Mouse (Mus musculus): ENCODE results near the gene Dcaf12. TPM values are rescaled to one million over a fixed set of nuclear protein-coding genes. Genes with fewer than 3 reads are reported as not detected.
A peak's percentile ranks its signal among the peaks of the same experiment; 100 is the strongest.

The Dcaf12 gene
- polyA plus RNA-seq, 1 experiment from 2014 or later: 33.2 TPM

GRCm38 (mm10) chr4:41293907-41294306 lies 20.8 kb downstream of the Dcaf12 start:
- no peak overlapping the region for H3K27ac ChIP-seq (replicated peaks in 1 of 2; ENCODE audit: control insufficient read depth in 1 of 2, insufficient read depth in 1 of 2, low read depth in 2 of 2, low read length in 2 of 2)
- 79% methylated on average over 4 of the region's 4 CpGs for WGBS
- no peaks in the 10 kb centered on the region for H3K9me3 ChIP-seq (ENCODE audit: control insufficient read depth, low read length)
- no peaks in the 10 kb centered on the region for H3K4me1 ChIP-seq (ENCODE audit: control insufficient read depth in 2 of 2, insufficient read depth in 2 of 2, low read length in 2 of 2)
- H3K4me2 ChIP-seq (ENCODE audit: low read length): no peak overlapping the region
- no peak overlapping the region for H3K4me3 ChIP-seq (ENCODE audit: control insufficient read depth in 1 of 2, insufficient read depth in 1 of 2, low read depth in 1 of 2, low read length in 2 of 2)
- no peaks in the 10 kb centered on the region for H3K27me3 ChIP-seq (ENCODE audit: control insufficient read depth, insufficient read depth, low read length)
- peaks cover 89% of the 10 kb centered on the region for H3K36me3 ChIP-seq (ENCODE audit: control insufficient read depth, insufficient read depth, low read length)
- no peak overlapping the region for H3K9ac ChIP-seq (ENCODE audit: low read length)
- ATAC-seq (ENCODE audit: insufficient number of reproducible peaks, insufficient read depth, low FRiP score, low read depth): no peak

- H3K27me3 ChIP-seq (ENCODE audit: control insufficient read depth, insufficient read depth, low read length): no peaks in the 10 kb centered on the region
- no peak for ATAC-seq (ENCODE audit: insufficient number of reproducible peaks, insufficient read depth, low FRiP score, low read depth)
- H3K4me1 ChIP-seq (ENCODE audit: control insufficient read depth in 2 of 2, insufficient read depth in 2 of 2, low read length in 2 of 2): no peaks in the 10 kb centered on the region
- no peak overlapping the region for H3K4me3 ChIP-seq (ENCODE audit: control insufficient read depth in 1 of 2, insufficient read depth in 1 of 2, low read depth in 1 of 2, low read length in 2 of 2)
- H3K36me3 ChIP-seq (ENCODE audit: control insufficient read depth, insufficient read depth, low read length): peaks cover 48% of the 10 kb centered on the region
- 71% methylated on average over 7 of the region's 7 CpGs for WGBS
- H3K9me3 ChIP-seq (ENCODE audit: control insufficient read depth, low read length): no peaks in the 10 kb centered on the region
- no peak overlapping the region for H3K4me2 ChIP-seq (ENCODE audit: low read length)
- H3K27ac ChIP-seq (replicated peaks in 1 of 2; ENCODE audit: control insufficient read depth in 1 of 2, insufficient read depth in 1 of 2, low read depth in 2 of 2, low read length in 2 of 2): no peak overlapping the region
- H3K9ac ChIP-seq (ENCODE audit: low read length): no peak overlapping the region
Measured at GRCm38 (mm10) chr4:41289802-41290201, 24.9 kb downstream of the Dcaf12 start.

GRCm38 (mm10) chr4:41286420-41286819 lies 28.3 kb downstream of the Dcaf12 start:
- Histone ChIP-seq H3K4me2 (ENCODE audit: low read length) (no peak overlapping the region), H3K9ac (ENCODE audit: low read length) (no peak overlapping the region), H3K27me3 (ENCODE audit: control insufficient read depth, insufficient read depth, low read length) (no peaks in the 10 kb centered on the region), H3K9me3 (ENCODE audit: control insufficient read depth, low read length) (no peaks in the 10 kb centered on the region), H3K27ac (replicated peaks in 1 of 2; ENCODE audit: control insufficient read depth in 1 of 2, insufficient read depth in 1 of 2, low read depth in 2 of 2, low read length in 2 of 2) (no peak overlapping the region), H3K36me3 (ENCODE audit: control insufficient read depth, insufficient read depth, low read length) (peaks cover 14% of the 10 kb centered on the region), H3K4me3 (ENCODE audit: control insufficient read depth in 1 of 2, insufficient read depth in 1 of 2, low read depth in 1 of 2, low read length in 2 of 2) (no peak overlapping the region), H3K4me1 (ENCODE audit: control insufficient read depth in 2 of 2, insufficient read depth in 2 of 2, low read length in 2 of 2) (no peaks in the 10 kb centered on the region)
- ATAC-seq (ENCODE audit: insufficient number of reproducible peaks, insufficient read depth, low FRiP score, low read depth): no peak
- 12% methylated on average over 3 of the region's 3 CpGs for WGBS

- no peaks in the 10 kb centered on the region for H3K36me3 ChIP-seq (ENCODE audit: control insufficient read depth, insufficient read depth, low read length)
- H3K9me3 ChIP-seq (ENCODE audit: control insufficient read depth, low read length): no peaks in the 10 kb centered on the region
- WGBS: 81% methylated on average over 2 of the region's 2 CpGs
- H3K4me3 ChIP-seq (ENCODE audit: control insufficient read depth in 1 of 2, insufficient read depth in 1 of 2, low read depth in 1 of 2, low read length in 2 of 2): no peak overlapping the region
- H3K27ac ChIP-seq (replicated peaks in 1 of 2; ENCODE audit: control insufficient read depth in 1 of 2, insufficient read depth in 1 of 2, low read depth in 2 of 2, low read length in 2 of 2): no peak overlapping the region
- no peak overlapping the region for H3K4me2 ChIP-seq (ENCODE audit: low read length)
- no peak overlapping the region for H3K9ac ChIP-seq (ENCODE audit: low read length)
- no peak for ATAC-seq (ENCODE audit: insufficient number of reproducible peaks, insufficient read depth, low FRiP score, low read depth)
- no peaks in the 10 kb centered on the region for H3K4me1 ChIP-seq (ENCODE audit: control insufficient read depth in 2 of 2, insufficient read depth in 2 of 2, low read length in 2 of 2)
- no peaks in the 10 kb centered on the region for H3K27me3 ChIP-seq (ENCODE audit: control insufficient read depth, insufficient read depth, low read length)
Measured at GRCm38 (mm10) chr4:41284087-41284486, 30.6 kb downstream of the Dcaf12 start.

GRCm38 (mm10) chr4:41275927-41276326 lies 38.8 kb downstream of the Dcaf12 start:
- peak overlapping the region; percentile 78 for H3K4me2 ChIP-seq (ENCODE audit: low read length)
- peaks cover 7 to 25% of the 10 kb centered on the region in 2 experiments for H3K4me1 ChIP-seq (ENCODE audit: control insufficient read depth in 2 of 2, insufficient read depth in 2 of 2, low read length in 2 of 2)
- peak overlapping the region; percentile 90 to 93 for H3K27ac ChIP-seq (replicated peaks in 1 of 2; ENCODE audit: control insufficient read depth in 1 of 2, insufficient read depth in 1 of 2, low read depth in 2 of 2, low read length in 2 of 2)
- H3K36me3 ChIP-seq (ENCODE audit: control insufficient read depth, insufficient read depth, low read length): peaks cover 4% of the 10 kb centered on the region; the same call in 1 of the 2 replicates
- no peak for ATAC-seq (ENCODE audit: insufficient number of reproducible peaks, insufficient read depth, low FRiP score, low read depth)
- H3K9ac ChIP-seq (ENCODE audit: low read length): peak overlapping the region; percentile 84
- H3K9me3 ChIP-seq (ENCODE audit: control insufficient read depth, low read length): no peaks in the 10 kb centered on the region
- 77% methylated on average over 5 of the region's 5 CpGs for whole genome bisulfite sequencing
- peak overlapping the region; percentile 77 to 80; a peak in 3 of 4 replicates for H3K4me3 ChIP-seq (ENCODE audit: control insufficient read depth in 1 of 2, insufficient read depth in 1 of 2, low read depth in 1 of 2, low read length in 2 of 2)
- no peaks in the 10 kb centered on the region for H3K27me3 ChIP-seq (ENCODE audit: control insufficient read depth, insufficient read depth, low read length)

- Histone ChIP-seq H3K4me1 (ENCODE audit: control insufficient read depth in 2 of 2, insufficient read depth in 2 of 2, low read length in 2 of 2) (peaks cover 7 to 29% of the 10 kb centered on the region in 2 experiments), H3K36me3 (ENCODE audit: control insufficient read depth, insufficient read depth, low read length) (peaks cover 11% of the 10 kb centered on the region), H3K9ac (ENCODE audit: low read length) (peak within 1 kb of the TSS; percentile 84), H3K4me3 (ENCODE audit: control insufficient read depth in 1 of 2, insufficient read depth in 1 of 2, low read depth in 1 of 2, low read length in 2 of 2) (peak within 1 kb of the TSS; percentile 77 to 80), H3K4me2 (ENCODE audit: low read length) (peak within 1 kb of the TSS; percentile 78), H3K9me3 (ENCODE audit: control insufficient read depth, low read length) (no peaks in the 10 kb centered on the region), H3K27ac (replicated peaks in 1 of 2; ENCODE audit: control insufficient read depth in 1 of 2, insufficient read depth in 1 of 2, low read depth in 2 of 2, low read length in 2 of 2) (peak within 1 kb of the TSS; percentile 90 to 93), H3K27me3 (ENCODE audit: control insufficient read depth, insufficient read depth, low read length) (no peaks in the 10 kb centered on the region)
- WGBS: under 1% methylated on average over 60 of the region's 60 CpGs
- ATAC-seq (ENCODE audit: insufficient number of reproducible peaks, insufficient read depth, low FRiP score, low read depth): peak; percentile 95
Measured at GRCm38 (mm10) chr4:41274980-41275850, 39.5 kb downstream of the Dcaf12 start, which contains the start of gene Ubap2. TSS of gene Ubap2 (minus strand) at chr4:41275144.

GRCm38 (mm10) chr4:41274377-41274979 lies 40.2 kb downstream of the Dcaf12 start:
- peak overlapping the region; percentile 87 to 93 for H3K27ac ChIP-seq (replicated peaks in 1 of 2; ENCODE audit: control insufficient read depth in 1 of 2, insufficient read depth in 1 of 2, low read depth in 2 of 2, low read length in 2 of 2)
- peak overlapping the region; percentile 78 for H3K4me2 ChIP-seq (ENCODE audit: low read length)
- H3K27me3 ChIP-seq (ENCODE audit: control insufficient read depth, insufficient read depth, low read length): no peaks in the 10 kb centered on the region
- peak overlapping the region; percentile 77 to 80 for H3K4me3 ChIP-seq (ENCODE audit: control insufficient read depth in 1 of 2, insufficient read depth in 1 of 2, low read depth in 1 of 2, low read length in 2 of 2)
- peaks cover 7 to 29% of the 10 kb centered on the region in 2 experiments for H3K4me1 ChIP-seq (ENCODE audit: control insufficient read depth in 2 of 2, insufficient read depth in 2 of 2, low read length in 2 of 2)
- no peaks in the 10 kb centered on the region for H3K9me3 ChIP-seq (ENCODE audit: control insufficient read depth, low read length)
- H3K9ac ChIP-seq (ENCODE audit: low read length): peak overlapping the region; percentile 84
- WGBS: under 1% methylated on average over 18 of the region's 18 CpGs
- H3K36me3 ChIP-seq (ENCODE audit: control insufficient read depth, insufficient read depth, low read length): peaks cover 18% of the 10 kb centered on the region
- ATAC-seq (ENCODE audit: insufficient number of reproducible peaks, insufficient read depth, low FRiP score, low read depth): peak; percentile 52

All from heart, embryonic 14.5 days (tissue).